Mouse (Mus musculus): Measurements from ENCODE around the gene Acly. TPM values are rescaled to one million over a fixed set of nuclear protein-coding genes. Genes with fewer than 3 reads are reported as not detected.

Gene Acly
- polyA plus RNA-seq, 1 experiment from 2014 or later, result 219 TPM

DNA sequence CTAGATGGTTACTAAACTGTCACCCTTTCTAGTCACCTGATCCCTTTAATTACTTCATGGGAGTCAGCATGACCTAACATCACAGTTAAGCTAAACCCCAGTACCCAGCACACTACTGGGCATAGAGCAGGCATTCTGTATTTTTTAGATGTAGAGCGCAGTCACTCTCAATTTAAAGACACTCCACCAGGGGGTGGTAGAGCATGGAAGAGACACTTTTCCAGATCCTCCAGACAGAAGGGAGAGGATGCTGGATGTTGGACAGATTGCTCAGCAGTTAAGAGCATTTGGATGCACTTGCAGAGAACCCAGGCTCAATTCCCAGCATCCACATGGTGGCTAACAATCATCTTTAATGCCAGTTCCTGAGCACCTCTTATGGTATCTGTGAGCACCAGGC lies 15.4 kb downstream of the Acly start:
- H3K9ac ChIP-seq (replicated peaks; ENCODE audit: low read length), result no peak overlapping the region
- H3K27ac ChIP-seq (replicated peaks; ENCODE audit: low read depth, low read length), result no peak overlapping the region
- H3K36me3 ChIP-seq (ENCODE audit: control insufficient read depth, insufficient read depth, low read length), result peaks cover 96% of the 10 kb centered on the region
- no peak for ATAC-seq (ENCODE audit: low FRiP score, low TSS enrichment)
- no peaks in the 10 kb centered on the region for H3K4me1 ChIP-seq (ENCODE audit: control insufficient read depth, insufficient read depth, low read length)
- DNase-seq, result peak; percentile 51
- H3K4me2 ChIP-seq (ENCODE audit: low read length), result no peak overlapping the region
- H3K9me3 ChIP-seq (ENCODE audit: control insufficient read depth, low read length), result no peaks in the 10 kb centered on the region
- no peak overlapping the region for H3K4me3 ChIP-seq (replicated peaks; ENCODE audit: low read depth, low read length)
- H3K27me3 ChIP-seq (ENCODE audit: control insufficient read depth, insufficient read depth, low read length), result no peaks in the 10 kb centered on the region
- 88% methylated on average over 1 of the region's 1 CpGs for WGBS

DNA sequence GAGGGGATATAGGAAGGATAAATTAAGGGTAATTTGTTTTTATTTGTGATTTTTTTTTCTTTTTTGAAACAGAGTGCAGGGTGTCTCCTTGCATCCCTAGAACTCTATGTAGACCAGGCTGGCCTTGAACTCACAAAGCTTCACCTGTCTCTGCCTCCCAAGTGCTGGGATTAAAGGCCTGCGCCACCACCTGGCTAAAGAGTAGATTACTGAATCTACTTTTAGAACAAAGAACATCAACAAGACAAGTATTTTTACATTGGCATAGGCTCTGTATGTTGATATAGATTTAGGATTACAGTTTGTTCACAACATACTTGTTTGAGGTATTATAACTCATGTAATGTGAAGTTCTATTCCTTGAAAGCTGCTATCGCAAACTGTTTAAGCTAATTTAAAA lies 17.2 kb downstream of the Acly start:
- ATAC-seq (ENCODE audit: low FRiP score, low TSS enrichment) (no peak), DNase-seq (peak; percentile 25)
- no peaks in the 10 kb centered on the region for H3K27me3 ChIP-seq (ENCODE audit: control insufficient read depth, insufficient read depth, low read length)
- H3K9me3 ChIP-seq (ENCODE audit: control insufficient read depth, low read length), result no peaks in the 10 kb centered on the region
- H3K27ac ChIP-seq (replicated peaks; ENCODE audit: low read depth, low read length), result no peak overlapping the region
- H3K9ac ChIP-seq (replicated peaks; ENCODE audit: low read length), result no peak overlapping the region
- WGBS, result 95% methylated on average over 2 of the region's 2 CpGs
- peaks cover 95% of the 10 kb centered on the region for H3K36me3 ChIP-seq (ENCODE audit: control insufficient read depth, insufficient read depth, low read length)
- no peak overlapping the region for H3K4me2 ChIP-seq (ENCODE audit: low read length)
- H3K4me3 ChIP-seq (replicated peaks; ENCODE audit: low read depth, low read length), result no peak overlapping the region
- H3K4me1 ChIP-seq (ENCODE audit: control insufficient read depth, insufficient read depth, low read length), result no peaks in the 10 kb centered on the region

DNA sequence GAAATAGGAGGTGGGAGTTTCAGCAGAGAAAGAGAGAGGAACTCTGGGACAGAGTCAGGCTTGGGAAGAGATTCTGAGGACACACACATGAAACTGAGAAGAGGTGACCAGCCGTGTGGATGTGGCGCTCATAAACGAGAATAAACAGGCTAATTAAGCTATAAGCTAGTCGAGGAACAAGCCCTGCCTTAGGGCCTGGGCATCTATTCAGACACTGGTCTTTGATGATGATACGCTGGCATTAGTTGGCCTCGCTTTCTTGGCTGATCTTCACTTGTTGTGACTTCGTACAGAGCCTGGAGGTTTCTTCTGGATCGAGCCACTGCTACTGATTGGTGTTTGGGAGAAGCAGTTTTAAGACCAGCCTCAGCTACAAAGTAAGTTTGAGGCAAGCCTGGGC lies 21.8 kb downstream of the Acly start:
- Histone ChIP-seq H3K4me2 (ENCODE audit: low read length) (no peak overlapping the region), H3K9me3 (ENCODE audit: control insufficient read depth, low read length) (no peaks in the 10 kb centered on the region), H3K36me3 (ENCODE audit: control insufficient read depth, insufficient read depth, low read length) (peaks cover 92% of the 10 kb centered on the region), H3K27ac (replicated peaks; ENCODE audit: low read depth, low read length) (no peak overlapping the region), H3K9ac (replicated peaks; ENCODE audit: low read length) (no peak overlapping the region), H3K27me3 (ENCODE audit: control insufficient read depth, insufficient read depth, low read length) (no peaks in the 10 kb centered on the region), H3K4me1 (ENCODE audit: control insufficient read depth, insufficient read depth, low read length) (no peaks in the 10 kb centered on the region), H3K4me3 (replicated peaks; ENCODE audit: low read depth, low read length) (no peak overlapping the region)
- ATAC-seq (ENCODE audit: low FRiP score, low TSS enrichment) (no peak), DNase-seq (no peak)
- WGBS, result 92% methylated on average over 8 of the region's 8 CpGs

DNA sequence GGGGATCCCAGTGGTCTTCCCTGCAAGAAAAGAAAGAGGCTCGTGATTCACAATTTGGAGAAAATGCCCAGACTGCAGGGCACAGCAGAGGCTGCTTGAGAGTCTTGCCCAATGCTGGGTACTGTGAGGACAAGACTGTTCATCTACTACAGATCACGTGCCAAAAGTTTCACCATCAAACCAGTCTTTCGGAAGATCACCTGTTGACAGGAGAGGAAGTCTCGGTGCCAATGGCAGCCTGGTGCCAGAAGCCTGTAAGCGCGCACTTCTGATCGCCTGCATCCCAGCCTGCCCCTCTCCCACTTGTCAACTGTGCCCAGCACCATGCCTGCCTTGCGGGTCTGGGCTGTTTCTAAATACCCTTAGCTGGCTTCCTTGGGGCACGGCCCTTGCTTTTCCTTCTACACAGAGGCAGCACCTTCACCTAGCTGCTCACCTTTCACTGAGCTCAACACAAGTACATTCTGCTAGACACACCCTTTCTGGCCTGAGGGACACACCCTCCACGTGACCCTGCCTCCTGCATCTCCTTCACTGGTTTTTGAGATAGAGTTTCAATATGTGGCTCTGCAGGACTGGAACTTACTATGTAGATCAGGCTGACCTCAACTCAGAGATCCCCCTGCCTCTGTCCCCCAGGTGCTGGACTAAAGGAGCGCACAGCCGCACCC lies 22.7 kb downstream of the Acly start:
- no peaks in the 10 kb centered on the region for H3K9me3 ChIP-seq (ENCODE audit: control insufficient read depth, low read length)
- no peak overlapping the region for H3K27ac ChIP-seq (replicated peaks; ENCODE audit: low read depth, low read length)
- DNase-seq (no peak), ATAC-seq (ENCODE audit: low FRiP score, low TSS enrichment) (no peak)
- no peak overlapping the region for H3K4me3 ChIP-seq (replicated peaks; ENCODE audit: low read depth, low read length)
- H3K36me3 ChIP-seq (ENCODE audit: control insufficient read depth, insufficient read depth, low read length), result peaks cover 92% of the 10 kb centered on the region
- no peaks in the 10 kb centered on the region for H3K4me1 ChIP-seq (ENCODE audit: control insufficient read depth, insufficient read depth, low read length)
- no peak overlapping the region for H3K9ac ChIP-seq (replicated peaks; ENCODE audit: low read length)
- H3K4me2 ChIP-seq (ENCODE audit: low read length), result no peak overlapping the region
- 96% methylated on average over 12 of the region's 12 CpGs for WGBS
- no peaks in the 10 kb centered on the region for H3K27me3 ChIP-seq (ENCODE audit: control insufficient read depth, insufficient read depth, low read length)

DNA sequence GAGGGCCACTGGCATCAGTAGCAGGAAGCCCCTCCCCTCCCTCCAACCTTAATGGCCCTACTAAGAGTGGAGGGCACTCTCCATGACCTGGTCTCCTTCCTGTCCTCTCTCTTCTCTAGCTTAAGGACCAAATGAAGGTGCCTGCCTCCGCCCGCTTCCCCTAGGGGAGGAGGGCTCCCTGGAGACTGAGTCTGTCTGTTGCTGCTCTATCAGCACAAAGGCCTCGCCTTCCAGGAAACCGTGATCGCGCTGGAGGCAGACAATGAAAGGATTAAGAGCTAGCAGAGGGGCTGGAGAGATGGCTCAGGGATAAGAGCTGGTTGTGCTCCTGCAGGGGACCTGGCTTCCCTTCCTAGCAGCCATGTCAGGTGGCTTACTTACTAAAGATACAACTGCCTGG lies 26.5 kb downstream of the Acly start:
- Histone ChIP-seq H3K4me3 (replicated peaks; ENCODE audit: low read depth, low read length) (no peak overlapping the region), H3K36me3 (ENCODE audit: control insufficient read depth, insufficient read depth, low read length) (peaks cover 95% of the 10 kb centered on the region), H3K27me3 (ENCODE audit: control insufficient read depth, insufficient read depth, low read length) (no peaks in the 10 kb centered on the region), H3K4me2 (ENCODE audit: low read length) (no peak overlapping the region), H3K4me1 (ENCODE audit: control insufficient read depth, insufficient read depth, low read length) (no peaks in the 10 kb centered on the region), H3K9me3 (ENCODE audit: control insufficient read depth, low read length) (no peaks in the 10 kb centered on the region), H3K9ac (replicated peaks; ENCODE audit: low read length) (no peak overlapping the region), H3K27ac (replicated peaks; ENCODE audit: low read depth, low read length) (peak overlapping the region; percentile 49)
- DNase-seq, result peak; percentile 64
- no peak for ATAC-seq (ENCODE audit: low FRiP score, low TSS enrichment)
- whole genome bisulfite sequencing, result 7% methylated on average over 6 of the region's 6 CpGs

DNA sequence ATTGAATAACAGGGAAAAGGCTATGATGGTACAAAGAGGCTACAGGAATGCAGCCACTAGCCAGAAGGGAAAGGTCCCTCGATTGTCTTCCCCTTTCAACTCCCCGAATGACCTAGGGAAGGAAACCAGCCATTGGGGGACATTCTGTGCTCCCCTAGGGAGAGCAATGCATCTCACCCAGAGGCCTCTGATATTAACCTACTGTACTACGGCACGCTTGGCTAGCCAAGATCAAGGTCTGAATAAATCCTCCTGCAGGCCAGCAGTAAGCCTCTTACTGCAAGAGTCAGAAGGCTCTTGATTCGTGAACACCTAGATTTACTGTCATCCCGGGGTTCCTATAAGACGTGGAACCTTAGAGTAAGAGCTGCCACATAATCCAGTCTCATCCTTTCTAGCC lies 27.1 kb downstream of the Acly start:
- DNase-seq (no peak), ATAC-seq (ENCODE audit: low FRiP score, low TSS enrichment) (no peak)
- H3K4me3 ChIP-seq (replicated peaks; ENCODE audit: low read depth, low read length), result no peak overlapping the region
- H3K27me3 ChIP-seq (ENCODE audit: control insufficient read depth, insufficient read depth, low read length), result no peaks in the 10 kb centered on the region
- H3K27ac ChIP-seq (replicated peaks; ENCODE audit: low read depth, low read length), result no peak overlapping the region
- H3K4me2 ChIP-seq (ENCODE audit: low read length), result no peak overlapping the region
- H3K9me3 ChIP-seq (ENCODE audit: control insufficient read depth, low read length), result no peaks in the 10 kb centered on the region
- H3K9ac ChIP-seq (replicated peaks; ENCODE audit: low read length), result no peak overlapping the region
- no peaks in the 10 kb centered on the region for H3K4me1 ChIP-seq (ENCODE audit: control insufficient read depth, insufficient read depth, low read length)
- WGBS, result 54% methylated on average over 7 of the region's 7 CpGs
- H3K36me3 ChIP-seq (ENCODE audit: control insufficient read depth, insufficient read depth, low read length), result peaks cover 95% of the 10 kb centered on the region

DNA sequence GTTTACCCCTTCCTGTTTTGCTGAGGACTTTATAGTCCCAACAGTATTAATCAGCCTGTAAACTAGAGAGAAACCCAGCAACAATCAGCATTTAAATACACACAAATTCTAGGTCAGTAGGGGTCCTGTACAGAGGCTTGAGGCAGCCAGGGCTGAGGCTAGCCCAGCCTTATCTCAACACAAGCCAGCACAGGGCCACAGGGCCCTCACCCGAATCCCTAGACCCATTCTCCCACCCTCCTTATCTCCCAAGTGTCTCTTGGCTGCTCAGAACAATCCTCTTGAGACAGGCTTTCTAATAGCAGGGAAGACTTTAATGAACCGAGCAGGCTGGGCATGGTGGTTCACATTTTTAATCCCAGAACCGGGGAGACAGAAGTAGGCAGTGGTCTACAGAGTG lies 27.6 kb downstream of the Acly start:
- DNase-seq (no peak), ATAC-seq (ENCODE audit: low FRiP score, low TSS enrichment) (no peak)
- Histone ChIP-seq H3K36me3 (ENCODE audit: control insufficient read depth, insufficient read depth, low read length) (peaks cover 95% of the 10 kb centered on the region), H3K4me2 (ENCODE audit: low read length) (no peak overlapping the region), H3K9ac (replicated peaks; ENCODE audit: low read length) (no peak overlapping the region), H3K27me3 (ENCODE audit: control insufficient read depth, insufficient read depth, low read length) (no peaks in the 10 kb centered on the region), H3K9me3 (ENCODE audit: control insufficient read depth, low read length) (no peaks in the 10 kb centered on the region), H3K4me3 (replicated peaks; ENCODE audit: low read depth, low read length) (no peak overlapping the region), H3K4me1 (ENCODE audit: control insufficient read depth, insufficient read depth, low read length) (no peaks in the 10 kb centered on the region), H3K27ac (replicated peaks; ENCODE audit: low read depth, low read length) (no peak overlapping the region)
- 76% methylated on average over 3 of the region's 3 CpGs for WGBS

GRCm38 (mm10) chr11:100493771-100494170 lies 34.0 kb downstream of the Acly start:
- 95% methylated on average over 12 of the region's 12 CpGs for WGBS
- no peak for ATAC-seq (ENCODE audit: low FRiP score, low TSS enrichment)

GRCm38 (mm10) chr11:100490951-100491350 lies 36.8 kb downstream of the Acly start:
- no peak overlapping the region for H3K4me2 ChIP-seq (ENCODE audit: low read length)
- H3K4me3 ChIP-seq (replicated peaks; ENCODE audit: low read depth, low read length), result no peak overlapping the region
- no peaks in the 10 kb centered on the region for H3K9me3 ChIP-seq (ENCODE audit: control insufficient read depth, low read length)
- H3K27me3 ChIP-seq (ENCODE audit: control insufficient read depth, insufficient read depth, low read length), result no peaks in the 10 kb centered on the region
- WGBS, result 93% methylated on average over 6 of the region's 6 CpGs
- H3K9ac ChIP-seq (replicated peaks; ENCODE audit: low read length), result no peak overlapping the region
- no peak overlapping the region for H3K27ac ChIP-seq (replicated peaks; ENCODE audit: low read depth, low read length)
- H3K4me1 ChIP-seq (ENCODE audit: control insufficient read depth, insufficient read depth, low read length), result no peaks in the 10 kb centered on the region
- H3K36me3 ChIP-seq (ENCODE audit: control insufficient read depth, insufficient read depth, low read length), result peaks cover 94% of the 10 kb centered on the region
- peak; percentile 39 for DNase-seq
- ATAC-seq (ENCODE audit: low FRiP score, low TSS enrichment), result no peak

More at GRCm38 (mm10) chr11:100493771-100494170, 34.0 kb downstream of the Acly start:
- peaks cover 97% of the 10 kb centered on the region for H3K36me3 ChIP-seq (ENCODE audit: control insufficient read depth, insufficient read depth, low read length)
- H3K4me3 ChIP-seq (replicated peaks; ENCODE audit: low read depth, low read length), result no peak overlapping the region
- no peak overlapping the region for H3K9ac ChIP-seq (replicated peaks; ENCODE audit: low read length)
- H3K27me3 ChIP-seq (ENCODE audit: control insufficient read depth, insufficient read depth, low read length), result no peaks in the 10 kb centered on the region
- no peak overlapping the region for H3K27ac ChIP-seq (replicated peaks; ENCODE audit: low read depth, low read length)
- H3K9me3 ChIP-seq (ENCODE audit: control insufficient read depth, low read length), result no peaks in the 10 kb centered on the region
- no peaks in the 10 kb centered on the region for H3K4me1 ChIP-seq (ENCODE audit: control insufficient read depth, insufficient read depth, low read length)
- no peak overlapping the region for H3K4me2 ChIP-seq (ENCODE audit: low read length)
- no peak for DNase-seq
